Mouse (Mus musculus) CH12.LX (cell line): ENCODE results near the gene Cdhr4. TPM values are rescaled to one million over a fixed set of nuclear protein-coding genes. Genes with fewer than 3 reads are reported as not detected.

Source experiments
- DNase-seq: peaks from one replicate; pipeline ENCODE4 v3.0.0-alpha.2; 2013; ENCODE audit errors: extremely low read depth
- H3K27ac ChIP-seq: 2 replicates; pipeline ENCODE4 v1.5.1; 2012; ENCODE audit warnings: low read depth, mild to moderate bottlenecking, control low read depth, moderate library complexity; ENCODE audit not compliant: insufficient read depth
- H3K27me3 ChIP-seq: replicated peaks from 2 replicates; pipeline ENCODE3; 2012; ENCODE audit warnings: inconsistent platforms
- H3K36me3 ChIP-seq, 2 experiments: replicated peaks in 1 of 2; 2 replicates each; pipeline versions ENCODE3 to v1.6.1; 2012; ENCODE audit warnings: inconsistent platforms in 1 of 2, low read length in 1 of 2, mild to moderate bottlenecking in 1 of 2, mixed read lengths in 1 of 2, moderate library complexity in 1 of 2; ENCODE audit not compliant: control insufficient read depth in 1 of 2, insufficient read depth in 1 of 2
- H3K4me1 ChIP-seq, 2 experiments: 2 replicates each; pipeline ENCODE4 v1.6.1; 2012; ENCODE audit warnings: inconsistent platforms in 1 of 2, moderate library complexity in 1 of 2; ENCODE audit not compliant: insufficient read depth in 2 of 2, control insufficient read depth in 1 of 2
- H3K4me2 ChIP-seq: 2 replicates; pipeline ENCODE4 v1.6.1; 2012; ENCODE audit warnings: low read depth, mild to moderate bottlenecking, control low read depth; ENCODE audit not compliant: poor library complexity, insufficient read depth, severe bottlenecking
- H3K4me3 ChIP-seq, 3 experiments: fragments of 150-350 bp in 1 of 3; sonication (generic) in 1 of 3; replicated peaks in 1 of 3; 2 replicates each; pipeline versions ENCODE3 to v1.5.1; 2011 to 2012; ENCODE audit warnings: low read depth in 2 of 3, low read length in 2 of 3, mild to moderate bottlenecking in 2 of 3, moderate library complexity in 2 of 3, control low read depth in 1 of 3, improper control_type of control experiment in 1 of 3, inconsistent platforms in 1 of 3, mixed read lengths in 1 of 3; ENCODE audit not compliant: poor library complexity in 1 of 3
- H3K79me2 ChIP-seq: replicated peaks from 2 replicates; pipeline ENCODE4 v1.6.1; 2012; ENCODE audit warnings: mild to moderate bottlenecking, moderate library complexity; ENCODE audit not compliant: control insufficient read depth, poor library complexity, insufficient read depth, severe bottlenecking; ENCODE audit errors: extremely low read depth
- H3K9ac ChIP-seq: 2 replicates; pipeline ENCODE4 v1.6.1; 2012; ENCODE audit warnings: low read depth, mild to moderate bottlenecking, control low read depth, moderate library complexity; ENCODE audit not compliant: insufficient read depth
- H3K9me3 ChIP-seq: replicated peaks from 2 replicates; pipeline ENCODE3; 2012; ENCODE audit warnings: low read length, inconsistent platforms, mixed read lengths
- BHLHE40 ChIP-seq: IDR thresholded peaks from 2 replicates; pipeline ENCODE4 v1.6.1; 2011; ENCODE audit warnings: mild to moderate bottlenecking, low read depth, low read length, improper control_type of control experiment
- CHD1 ChIP-seq: IDR thresholded peaks from 2 replicates; pipeline ENCODE4 v1.6.1; 2012; ENCODE audit warnings: low read depth, low read length, improper control_type of control experiment, inconsistent platforms
- E2F4 ChIP-seq: IDR thresholded peaks from 2 replicates; pipeline ENCODE4 v1.6.1; 2011; ENCODE audit warnings: low read depth, low read length, improper control_type of control experiment; ENCODE audit not compliant: insufficient replicate concordance
- EP300 ChIP-seq: IDR thresholded peaks from 2 replicates; pipeline ENCODE4 v1.6.1; 2011; ENCODE audit warnings: low read length, improper control_type of control experiment
- GABPA ChIP-seq: IDR thresholded peaks from 2 replicates; pipeline ENCODE4 v1.6.1; 2012; ENCODE audit warnings: low read depth, low read length, improper control_type of control experiment, inconsistent platforms; ENCODE audit not compliant: insufficient replicate concordance
- JUN ChIP-seq: IDR thresholded peaks from 2 replicates; pipeline ENCODE4 v1.6.1; 2011; ENCODE audit warnings: low read depth, mild to moderate bottlenecking, low read length, improper control_type of control experiment, moderate library complexity; ENCODE audit not compliant: insufficient read depth
- MAFK ChIP-seq: IDR thresholded peaks from 2 replicates; pipeline ENCODE4 v1.6.1; 2011; ENCODE audit warnings: low read length, improper control_type of control experiment; ENCODE audit not compliant: insufficient replicate concordance
- MAZ ChIP-seq: IDR thresholded peaks from 2 replicates; pipeline ENCODE4 v1.6.1; 2012; ENCODE audit warnings: low read depth, mild to moderate bottlenecking, inconsistent platforms, low read length, improper control_type of control experiment, moderate library complexity
- MEF2A ChIP-seq: IDR thresholded peaks from 2 replicates; pipeline ENCODE4 v1.6.1; 2014; ENCODE audit warnings: low read depth, mild to moderate bottlenecking, inconsistent platforms, low read length, improper control_type of control experiment, borderline replicate concordance
- MYC ChIP-seq: IDR thresholded peaks from 2 replicates; pipeline ENCODE4 v1.6.1; 2011; ENCODE audit warnings: low read depth, mild to moderate bottlenecking, improper control_type of control experiment, low read length
- POLR2A ChIP-seq: IDR thresholded peaks from 2 replicates; pipeline ENCODE4 v1.6.1; 2011; ENCODE audit warnings: low read depth, mild to moderate bottlenecking, improper control_type of control experiment, low read length
- SIN3A ChIP-seq: IDR thresholded peaks from 2 replicates; pipeline ENCODE4 v1.6.1; 2012; ENCODE audit warnings: low read length, improper control_type of control experiment, inconsistent platforms
- SMC3 ChIP-seq: IDR thresholded peaks from 2 replicates; pipeline ENCODE4 v1.6.1; 2011; ENCODE audit warnings: low read depth, low read length, improper control_type of control experiment
- TBP ChIP-seq: conservative IDR thresholded peaks from 2 replicates; pipeline ENCODE4 v1.6.1; 2011; ENCODE audit warnings: low read depth, low read length, improper control_type of control experiment
- UBTF ChIP-seq: IDR thresholded peaks from 2 replicates; pipeline ENCODE4 v1.6.1; 2012; ENCODE audit warnings: low read depth, mild to moderate bottlenecking, inconsistent platforms, low read length, improper control_type of control experiment, moderate library complexity
- USF1 ChIP-seq: IDR thresholded peaks from 2 replicates; pipeline ENCODE4 v1.6.1; 2014; ENCODE audit warnings: low read depth, mild to moderate bottlenecking, inconsistent platforms, low read length, improper control_type of control experiment
- USF2 ChIP-seq: conservative IDR thresholded peaks from 2 replicates; pipeline ENCODE4 v1.6.1; 2011; ENCODE audit warnings: low read depth, low read length, improper control_type of control experiment
- ZNF384 ChIP-seq: IDR thresholded peaks from 2 replicates; pipeline ENCODE4 v1.6.1; 2012; ENCODE audit warnings: low read depth, low read length, improper control_type of control experiment, inconsistent platforms
- dilution Hi-C: fragments of 300-500 bp; cut with MboI; formaldehyde crosslinking; loops from 2 replicates; pipeline ENCODE4 v1.14.3; 2020; ENCODE audit warnings: low sequenced_read_pairs; ENCODE audit not compliant: extremely low pct_unique_long_range_greater_than_20kb, extremely low pct_ligation_motif_present
- in situ Hi-C: fragments of 300-500 bp; cut with MboI; formaldehyde crosslinking; loops from 3 replicates; pipeline ENCODE4 v1.14.3; 2019; ENCODE audit warnings: low sequenced_read_pairs, low pct_ligation_motif_present, low pct_unique_long_range_greater_than_20kb, mixed read lengths
- polyA plus RNA-seq: library from polyadenylated mRNA; unstranded; fragments of >175 nt; gene quantifications from 2 replicates; pipeline ENCODE4 v1.2.1, GENCODE M21; 2012; ENCODE audit warnings: low read depth; ENCODE audit not compliant: insufficient read length
- total RNA-seq, 2 experiments: library from RNA; depleted of rRNA; stranded (reverse); fragments of 300-350 nt in 1 of 2; fragments of >200 nt in 1 of 2; gene quantifications; 2 replicates each; pipeline ENCODE4 v1.2.3; 2012 to 2014

Gene Cdhr4
- total and polyA plus RNA-seq, 3 experiments: 0.35 to 0.79 TPM; not detected in 1

DNA sequence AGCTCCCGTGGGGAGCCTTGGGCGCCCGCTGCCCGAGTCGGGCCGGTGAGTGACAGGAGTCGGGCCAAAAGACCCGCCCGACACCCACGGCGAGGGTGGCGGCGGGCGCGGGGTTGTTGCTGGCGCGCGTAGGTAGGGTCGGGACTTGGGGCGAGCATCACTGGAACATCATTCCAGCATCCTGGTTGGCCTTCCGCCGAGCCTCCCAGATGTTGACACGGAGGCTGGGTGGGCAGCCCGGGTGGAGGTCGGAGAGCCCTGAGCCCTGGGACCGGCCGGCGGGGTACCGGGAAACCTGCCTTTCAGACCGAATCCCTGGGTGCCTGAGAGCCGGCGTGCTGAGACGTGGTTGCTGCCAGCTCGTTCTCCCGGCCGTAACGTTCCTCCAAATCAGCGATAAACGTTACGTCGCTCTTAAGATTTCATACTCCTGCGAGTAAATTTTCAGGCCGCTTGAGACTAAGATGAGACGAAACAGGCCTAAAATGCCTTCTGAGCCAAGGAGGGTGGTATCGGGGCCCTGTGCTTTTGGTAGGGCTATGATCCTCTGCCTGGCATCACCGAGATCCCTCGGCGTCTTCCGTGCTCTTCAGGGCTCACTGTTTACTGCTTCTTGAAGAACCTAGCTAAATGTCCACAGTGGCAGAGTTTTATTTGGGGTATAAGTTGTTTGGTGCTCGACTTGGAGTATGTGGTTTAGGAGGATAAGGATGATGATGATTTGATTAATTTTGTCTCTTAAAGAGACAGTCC, 10.7 kb downstream of the Cdhr4 start:
- Histone ChIP-seq H3K4me1 (peaks cover 0 to 30% of the 10 kb centered on the region in 2 experiments; a peak in 2 of 4 replicates), H3K27me3 (no peaks in the 10 kb centered on the region), H3K4me3 (peak overlapping the region; percentile 64 to 96 (median 93)), H3K79me2 (peaks cover 45% of the 10 kb centered on the region), H3K9me3 (no peaks in the 10 kb centered on the region), H3K9ac (peak overlapping the region; percentile 92), H3K36me3 (peaks cover under 1 to 11% of the 10 kb centered on the region in 2 experiments), H3K4me2 (peak overlapping the region; percentile 45; the same call in 1 of the 2 replicates), H3K27ac (peak overlapping the region; percentile 12; the same call in 1 of the 2 replicates)
- dilution Hi-C loops: no loop called here
- DNase-seq: no peak
- peak; percentile 43; the same call in 1 of the 2 replicates for TF ChIP-seq SIN3A
- TF ChIP-seq UBTF: 0 out of 2 replicates have a peak, but pooled peaks have one; percentile 14
- no peak for TF ChIP-seq SMC3
- no peak for TF ChIP-seq USF1
- in situ Hi-C loops: no loop called here

DNA sequence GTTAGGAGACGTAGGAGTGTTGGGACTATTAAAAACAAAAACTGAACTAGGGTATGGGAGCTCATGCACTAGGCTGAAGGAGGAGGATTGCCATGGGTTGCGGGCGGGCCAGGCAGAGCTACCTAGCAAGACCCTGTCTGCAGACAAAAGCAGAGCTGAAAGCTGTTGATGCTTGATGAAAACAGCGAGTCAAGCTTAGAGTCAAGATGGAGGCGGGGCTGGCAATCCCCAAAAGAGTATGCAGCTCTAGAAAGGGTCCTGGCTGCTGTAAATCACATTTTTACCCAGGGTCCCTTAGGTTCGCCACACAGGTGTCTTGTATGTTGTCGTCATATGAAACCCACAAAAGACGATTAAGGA, 11.2 kb downstream of the Cdhr4 start:
- no peak for DNase-seq
- H3K4me1 ChIP-seq: peaks cover 0 to 36% of the 10 kb centered on the region in 2 experiments; a peak in 2 of 4 replicates

DNA sequence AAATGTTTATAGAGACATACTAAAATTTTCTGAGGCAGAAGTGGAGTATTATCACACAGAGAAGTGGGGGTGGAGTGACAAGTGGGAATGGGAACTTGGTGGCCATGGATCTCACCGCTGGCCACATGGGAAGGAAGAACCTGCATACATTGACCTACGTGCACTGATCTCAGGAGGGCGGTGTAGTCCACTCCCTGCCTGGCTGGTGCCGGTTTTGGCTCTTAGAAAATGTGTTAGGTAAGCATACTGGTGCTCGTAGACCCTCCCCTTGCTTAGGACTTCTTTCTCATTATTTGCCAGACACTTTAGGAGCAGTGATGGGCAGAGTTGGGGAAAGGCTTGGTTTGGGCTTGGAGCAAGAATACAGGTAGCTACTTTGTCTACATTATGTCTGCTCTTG, 15.7 kb downstream of the Cdhr4 start:
- Histone ChIP-seq H3K36me3 (peaks cover 5 to 33% of the 10 kb centered on the region in 2 experiments), H3K9ac (no peak overlapping the region), H3K4me3 (no peak overlapping the region), H3K4me2 (no peak overlapping the region), H3K27me3 (no peaks in the 10 kb centered on the region), H3K27ac (no peak overlapping the region), H3K9me3 (no peaks in the 10 kb centered on the region), H3K79me2 (peaks cover 65% of the 10 kb centered on the region), H3K4me1 (peaks cover 4 to 48% of the 10 kb centered on the region in 2 experiments; a peak in 3 of 4 replicates)
- in situ Hi-C loops: no loop called here
- dilution Hi-C loops: no loop called here
- TF ChIP-seq E2F4 (no peak), ZNF384 (no peak), MYC (no peak), MAZ (no peak), TBP (no peak), EP300 (no peak), POLR2A (no peak), CHD1 (no peak), BHLHE40 (no peak), MEF2A (no peak), USF1 (no peak), MAFK (no peak), JUN (no peak), USF2 (no peak)
- no peak for DNase-seq

More for the DNA sequence above, 11.2 kb downstream of the Cdhr4 start:
- in situ Hi-C loops: no loop called here
- no peaks in the 10 kb centered on the region for H3K27me3 ChIP-seq
- no peaks in the 10 kb centered on the region for H3K9me3 ChIP-seq
- H3K36me3 ChIP-seq: peaks cover 2 to 15% of the 10 kb centered on the region in 2 experiments
- H3K4me3 ChIP-seq: peak overlapping the region; percentile 64 to 96 (median 93)
- H3K4me2 ChIP-seq: peak overlapping the region; percentile 45
- H3K9ac ChIP-seq: peak overlapping the region; percentile 92
- dilution Hi-C loops: no loop called here
- TF ChIP-seq GABPA (no peak), BHLHE40 (0 out of 2 replicates have a peak, but pooled peaks have one; percentile 11), MYC (no peak)
- TF ChIP-seq, all 38 proteins: peak for 1
- peaks cover 50% of the 10 kb centered on the region for H3K79me2 ChIP-seq
- no peak overlapping the region for H3K27ac ChIP-seq
